Mouse (Mus musculus): ENCODE data around the gene Shmt2. TPM values are rescaled to one million over a fixed set of nuclear protein-coding genes. Genes with fewer than 3 reads are reported as not detected.

Shmt2 gene
- polyA plus RNA-seq, 1 experiment = 171 TPM

- TF ChIP-seq CTCF (IDR thresholded peaks at IDR 0.05; ENCODE audit: borderline replicate concordance, control insufficient read depth, extremely low read depth, insufficient read depth, low read length, poor library complexity) = no peak
- WGBS = 96% methylated on average over 20 of the region's 20 CpGs
- Histone ChIP-seq H3K36me3 (ENCODE audit: control insufficient read depth, insufficient read depth, low read length) (no peaks in the 10 kb centered on the region), H3K4me1 (replicated peaks; ENCODE audit: control insufficient read depth, insufficient read depth, low read length) (no peaks in the 10 kb centered on the region), H3K27ac (ENCODE audit: control insufficient read depth, insufficient read depth, low read length) (no peak overlapping the region), H3K27me3 (ENCODE audit: control insufficient read depth, insufficient read depth, low read length) (no peaks in the 10 kb centered on the region), H3K4me3 (ENCODE audit: control insufficient read depth, insufficient read depth, low read length) (no peak overlapping the region)
- no peak for DNase-seq
Measured at GRCm38 (mm10) chr10:127544375-127544774, 22.1 kb upstream of the Shmt2 start.

DNA sequence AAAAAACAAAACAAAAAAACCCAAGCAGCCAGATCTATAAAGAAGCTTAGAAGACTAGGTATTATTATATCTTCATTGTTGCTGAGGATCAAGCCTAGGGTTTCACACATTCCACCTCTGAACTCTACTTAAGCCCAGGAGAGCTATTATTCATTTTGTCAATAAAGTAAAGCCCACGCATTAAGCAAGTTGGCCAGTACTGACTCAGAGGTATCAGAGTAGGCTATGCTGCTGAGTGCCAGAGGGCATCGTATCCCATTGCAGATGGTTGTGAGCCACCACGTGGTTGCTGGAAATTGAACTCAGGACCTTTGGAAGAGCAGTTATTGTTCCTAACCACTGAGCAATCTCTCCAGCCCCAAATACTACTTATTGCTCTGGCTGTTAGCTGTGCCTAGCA, 21.7 kb upstream of the Shmt2 start:
- no peak for TF ChIP-seq CTCF (IDR thresholded peaks at IDR 0.05; ENCODE audit: borderline replicate concordance, control insufficient read depth, extremely low read depth, insufficient read depth, low read length, poor library complexity)
- no peak for TF ChIP-seq POLR2A (IDR thresholded peaks at IDR 0.05; ENCODE audit: control insufficient read depth, extremely low read depth, insufficient read depth, low read length, poor library complexity)
- 94% methylated on average over 3 of the region's 3 CpGs for WGBS
- Histone ChIP-seq H3K4me1 (replicated peaks; ENCODE audit: control insufficient read depth, insufficient read depth, low read length) (no peaks in the 10 kb centered on the region), H3K4me3 (ENCODE audit: control insufficient read depth, insufficient read depth, low read length) (no peak overlapping the region), H3K36me3 (ENCODE audit: control insufficient read depth, insufficient read depth, low read length) (no peaks in the 10 kb centered on the region), H3K27me3 (ENCODE audit: control insufficient read depth, insufficient read depth, low read length) (no peaks in the 10 kb centered on the region), H3K27ac (ENCODE audit: control insufficient read depth, insufficient read depth, low read length) (no peak overlapping the region)
- DNase-seq = no peak

DNA sequence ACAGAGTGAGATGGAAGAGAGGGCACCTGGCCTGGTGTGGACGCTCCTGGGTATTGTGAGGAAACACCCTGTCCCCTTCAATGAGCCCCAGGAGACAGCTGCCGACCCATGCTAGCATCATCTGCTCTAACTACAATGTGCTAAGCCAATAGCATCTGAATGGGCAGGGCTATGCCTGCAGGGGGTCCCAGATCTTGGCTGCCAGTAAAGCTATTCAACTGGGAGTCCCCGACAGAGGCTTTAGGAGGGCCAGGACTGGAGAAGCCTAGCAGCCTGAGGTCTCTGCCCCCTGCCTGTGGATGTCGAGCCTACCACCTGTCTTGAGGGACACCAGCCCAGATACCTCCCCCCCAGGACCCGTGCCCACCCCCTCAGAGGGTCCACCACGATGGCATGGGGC, 20.5 kb upstream of the Shmt2 start:
- Histone ChIP-seq H3K4me1 (replicated peaks; ENCODE audit: control insufficient read depth, insufficient read depth, low read length) (no peaks in the 10 kb centered on the region), H3K27me3 (ENCODE audit: control insufficient read depth, insufficient read depth, low read length) (no peaks in the 10 kb centered on the region), H3K36me3 (ENCODE audit: control insufficient read depth, insufficient read depth, low read length) (no peaks in the 10 kb centered on the region), H3K27ac (ENCODE audit: control insufficient read depth, insufficient read depth, low read length) (no peak overlapping the region), H3K4me3 (ENCODE audit: control insufficient read depth, insufficient read depth, low read length) (no peak overlapping the region)
- DNase-seq = no peak
- TF ChIP-seq POLR2A (IDR thresholded peaks at IDR 0.05; ENCODE audit: control insufficient read depth, extremely low read depth, insufficient read depth, low read length, poor library complexity) (no peak), CTCF (IDR thresholded peaks at IDR 0.05; ENCODE audit: borderline replicate concordance, control insufficient read depth, extremely low read depth, insufficient read depth, low read length, poor library complexity) (no peak)
- 88% methylated on average over 6 of the region's 6 CpGs for WGBS

DNA sequence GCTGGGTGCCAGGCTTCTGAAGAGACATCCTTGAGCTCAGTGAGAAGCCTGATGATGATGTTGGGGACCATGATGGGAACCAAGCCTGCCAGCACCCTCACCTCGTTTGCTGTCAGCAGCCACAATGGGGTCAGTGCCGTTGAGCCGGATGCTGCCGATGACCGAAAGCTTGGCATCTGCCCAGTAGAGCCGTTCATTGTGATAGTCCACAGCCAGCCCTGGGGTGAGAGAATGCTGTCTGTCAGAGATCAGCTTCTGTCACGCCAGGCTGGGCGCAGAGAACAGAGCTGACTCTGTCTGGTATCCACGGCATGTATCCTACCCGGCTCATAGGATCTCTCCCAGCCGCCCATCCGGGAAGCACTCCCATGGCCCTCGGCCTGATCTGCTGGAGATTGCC, 19.8 kb upstream of the Shmt2 start:
- Histone ChIP-seq H3K27me3 (ENCODE audit: control insufficient read depth, insufficient read depth, low read length) (no peaks in the 10 kb centered on the region), H3K4me3 (ENCODE audit: control insufficient read depth, insufficient read depth, low read length) (no peak overlapping the region), H3K4me1 (replicated peaks; ENCODE audit: control insufficient read depth, insufficient read depth, low read length) (no peaks in the 10 kb centered on the region), H3K27ac (ENCODE audit: control insufficient read depth, insufficient read depth, low read length) (no peak overlapping the region), H3K36me3 (ENCODE audit: control insufficient read depth, insufficient read depth, low read length) (no peaks in the 10 kb centered on the region)
- no peak for TF ChIP-seq CTCF (IDR thresholded peaks at IDR 0.05; ENCODE audit: borderline replicate concordance, control insufficient read depth, extremely low read depth, insufficient read depth, low read length, poor library complexity)
- no peak for TF ChIP-seq POLR2A (IDR thresholded peaks at IDR 0.05; ENCODE audit: control insufficient read depth, extremely low read depth, insufficient read depth, low read length, poor library complexity)
- DNase-seq = no peak
- WGBS = 96% methylated on average over 13 of the region's 13 CpGs

- Histone ChIP-seq H3K4me1 (replicated peaks; ENCODE audit: control insufficient read depth, insufficient read depth, low read length) (no peaks in the 10 kb centered on the region), H3K27ac (ENCODE audit: control insufficient read depth, insufficient read depth, low read length) (no peak overlapping the region), H3K36me3 (ENCODE audit: control insufficient read depth, insufficient read depth, low read length) (no peaks in the 10 kb centered on the region), H3K27me3 (ENCODE audit: control insufficient read depth, insufficient read depth, low read length) (no peaks in the 10 kb centered on the region), H3K4me3 (ENCODE audit: control insufficient read depth, insufficient read depth, low read length) (no peak overlapping the region)
- 98% methylated on average over 8 of the region's 8 CpGs for WGBS
- TF ChIP-seq POLR2A (IDR thresholded peaks at IDR 0.05; ENCODE audit: control insufficient read depth, extremely low read depth, insufficient read depth, low read length, poor library complexity) (no peak), CTCF (IDR thresholded peaks at IDR 0.05; ENCODE audit: borderline replicate concordance, control insufficient read depth, extremely low read depth, insufficient read depth, low read length, poor library complexity) (no peak)
- DNase-seq = no peak
Measured at GRCm38 (mm10) chr10:127541510-127541909, 19.3 kb upstream of the Shmt2 start.

DNA sequence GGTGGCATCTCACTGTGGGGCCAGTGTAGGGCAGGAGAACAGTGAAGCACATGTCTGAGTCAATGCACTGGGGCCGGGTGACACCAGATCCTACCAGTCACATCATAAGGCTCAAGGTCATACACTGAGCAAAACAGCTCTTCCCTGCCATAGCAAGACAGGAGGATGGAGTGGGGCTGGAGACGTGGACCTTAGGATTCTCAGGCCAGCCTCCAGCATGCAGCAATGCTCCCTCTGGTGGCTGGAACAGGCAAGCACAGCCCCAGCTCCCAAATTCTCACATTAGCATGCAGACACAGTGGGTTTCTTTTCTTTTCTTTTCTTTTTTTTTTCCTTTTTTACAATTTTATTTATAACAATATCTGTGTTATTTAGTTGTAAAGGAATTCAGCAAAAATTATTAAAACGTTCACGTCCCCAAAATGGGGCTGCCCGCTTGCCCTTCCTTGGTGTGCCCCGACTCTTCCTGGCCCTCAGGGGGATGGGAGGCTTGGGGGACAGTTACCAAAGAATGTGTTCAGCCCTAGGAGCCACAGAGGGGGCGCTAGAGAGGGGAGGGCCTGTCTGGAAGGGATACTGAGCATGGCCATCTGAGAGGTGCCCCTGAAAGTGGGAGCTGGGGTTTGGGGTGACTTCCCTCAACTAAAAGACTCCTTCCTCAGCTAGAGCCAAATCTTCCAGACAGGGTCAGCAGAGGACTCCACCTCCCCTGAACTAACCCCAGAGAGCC, 15.8 kb upstream of the Shmt2 start:
- WGBS = 39% methylated on average over 7 of the region's 7 CpGs
- H3K27me3 ChIP-seq (ENCODE audit: control insufficient read depth, insufficient read depth, low read length) = peaks cover 14% of the 10 kb centered on the region
- H3K4me1 ChIP-seq (replicated peaks; ENCODE audit: control insufficient read depth, insufficient read depth, low read length) = peaks cover 10% of the 10 kb centered on the region
- peak; percentile 69 for DNase-seq
- TF ChIP-seq CTCF (IDR thresholded peaks at IDR 0.05; ENCODE audit: borderline replicate concordance, control insufficient read depth, extremely low read depth, insufficient read depth, low read length, poor library complexity) (peak; percentile 92), POLR2A (IDR thresholded peaks at IDR 0.05; ENCODE audit: control insufficient read depth, extremely low read depth, insufficient read depth, low read length, poor library complexity) (no peak)
- H3K4me3 ChIP-seq (ENCODE audit: control insufficient read depth, insufficient read depth, low read length) = no peak overlapping the region
- no peaks in the 10 kb centered on the region for H3K36me3 ChIP-seq (ENCODE audit: control insufficient read depth, insufficient read depth, low read length)
- no peak overlapping the region for H3K27ac ChIP-seq (ENCODE audit: control insufficient read depth, insufficient read depth, low read length)
